Mouse (Mus musculus) intestine, embryonic 14.5 days (tissue): Measurements from ENCODE around the gene Mgme1. TPM values are rescaled to one million over a fixed set of nuclear protein-coding genes. Genes with fewer than 3 reads are reported as not detected.

Source experiments
- ATAC-seq: fragments of 200-750 bp; cut with Nextera tagmentation; replicated peaks from 2 replicates; pipeline ENCODE4 v1.8.0; 2017; ENCODE audit warnings: low read depth, moderate number of reproducible peaks, moderate TSS enrichment, moderate library complexity; ENCODE audit not compliant: low FRiP score, low TSS enrichment
- DNase-seq: peaks from one replicate; pipeline ENCODE4 v3.0.0-alpha.2; 2018; ENCODE audit warnings: low spot score
- H3K27ac ChIP-seq: fragments of 300-500 bp; sonication (generic); 2 replicates; pipeline ENCODE4 v1.5.1; 2014; ENCODE audit warnings: low read depth, mild to moderate bottlenecking, control low read depth
- H3K27me3 ChIP-seq: fragments of 300-500 bp; sonication (generic); replicated peaks from 2 replicates; pipeline ENCODE4 v1.6.1; 2014; ENCODE audit warnings: low read length, control low read depth; ENCODE audit not compliant: control insufficient read depth, insufficient read depth
- H3K36me3 ChIP-seq: fragments of 300-500 bp; sonication (generic); 2 replicates; pipeline ENCODE4 v1.6.1; 2014; ENCODE audit warnings: low read length, control low read depth; ENCODE audit not compliant: control insufficient read depth, insufficient read depth
- H3K4me1 ChIP-seq: fragments of 300-500 bp; sonication (generic); replicated peaks from 2 replicates; pipeline ENCODE4 v1.6.1; 2014; ENCODE audit warnings: low read length, control low read depth, mixed read lengths; ENCODE audit not compliant: control insufficient read depth, insufficient read depth
- H3K4me2 ChIP-seq: fragments of 300-500 bp; sonication (generic); 2 replicates; pipeline ENCODE4 v1.6.1; 2014; ENCODE audit warnings: low read length
- H3K4me3 ChIP-seq: fragments of 300-500 bp; sonication (generic); 2 replicates; pipeline ENCODE4 v1.5.1; 2014; ENCODE audit warnings: low read depth, low read length, control low read depth, mixed read lengths
- H3K9ac ChIP-seq: fragments of 300-500 bp; sonication (generic); 2 replicates; pipeline ENCODE4 v1.6.1; 2014; ENCODE audit warnings: mild to moderate bottlenecking, low read length
- H3K9me3 ChIP-seq: fragments of 300-500 bp; sonication (generic); 2 replicates; pipeline ENCODE4 v1.6.1; 2016; ENCODE audit warnings: low read length, control low read depth; ENCODE audit not compliant: control insufficient read depth
- WGBS: fragments of 180-500 bp; shearing (Covaris S2); extraction: QIAGEN DNeasy Blood & Tissue Kit; methylation state at CpG from one replicate; pipeline ENCODE4 v1.1.7; 2014; 5-methylcytosine and 5-hydroxymethylcytosine counted together
- polyA plus RNA-seq: library from polyadenylated mRNA; unstranded; fragments of >200 nt; fragmentation: Nextera tagmentation; extraction: Ambion mirVana; gene quantifications from 2 replicates; pipeline ENCODE4 v1.2.1, GENCODE M21; 2014

The Mgme1 gene
- polyA plus RNA-seq, 1 experiment from 2014 or later, result 22.9 TPM

DNA sequence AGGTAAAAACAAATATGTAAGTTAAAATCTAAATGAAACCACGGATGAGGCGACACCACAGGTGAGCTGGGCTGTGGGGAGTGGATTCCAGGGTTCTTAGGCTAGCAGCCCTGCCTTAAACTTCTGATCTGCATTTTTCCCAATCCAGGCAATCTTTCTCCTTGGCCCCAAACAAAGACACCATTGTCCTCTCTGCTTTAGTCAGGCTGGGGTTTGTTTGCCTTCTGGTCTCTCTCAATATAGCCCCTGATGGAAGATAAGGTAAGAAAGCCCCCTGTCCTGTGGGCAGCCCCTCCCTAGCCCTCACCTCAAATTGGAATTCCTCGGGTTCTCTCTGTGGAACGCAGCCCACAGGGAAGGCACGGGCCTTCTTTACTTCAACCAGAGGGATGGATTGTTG, 39.8 kb downstream of the Mgme1 start:
- Histone ChIP-seq H3K27ac (peak overlapping the region; percentile 70), H3K36me3 (no peaks in the 10 kb centered on the region), H3K9ac (no peak overlapping the region), H3K4me1 (no peaks in the 10 kb centered on the region), H3K27me3 (no peaks in the 10 kb centered on the region), H3K9me3 (no peaks in the 10 kb centered on the region), H3K4me2 (no peak overlapping the region), H3K4me3 (no peak overlapping the region)
- 40% methylated on average over 5 of the region's 5 CpGs for WGBS
- peak; percentile 64 for ATAC-seq
- no peak for DNase-seq

DNA sequence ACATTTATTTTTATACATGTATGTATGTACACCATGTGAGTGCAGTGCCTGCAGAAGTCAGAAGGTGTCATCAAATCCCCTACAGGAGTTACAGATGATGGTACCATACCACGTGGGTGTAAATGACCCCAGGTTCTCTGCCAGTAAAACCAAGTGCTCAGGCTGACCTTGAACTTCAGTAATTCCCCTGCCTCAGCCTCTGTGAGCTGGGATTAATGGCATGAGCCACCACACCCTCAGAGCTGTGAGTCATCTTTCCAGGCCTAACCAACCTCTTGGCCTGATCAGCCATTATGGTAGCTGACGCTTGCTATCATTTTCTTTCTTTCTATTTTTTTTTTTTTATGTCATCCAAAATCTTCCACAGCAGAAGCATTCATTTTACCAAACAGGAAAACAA, 40.9 kb downstream of the Mgme1 start:
- Histone ChIP-seq H3K4me2 (no peak overlapping the region), H3K27ac (no peak overlapping the region), H3K4me3 (no peak overlapping the region), H3K9ac (no peak overlapping the region), H3K9me3 (no peaks in the 10 kb centered on the region), H3K27me3 (no peaks in the 10 kb centered on the region), H3K4me1 (no peaks in the 10 kb centered on the region), H3K36me3 (no peaks in the 10 kb centered on the region)
- 85% methylated on average over 2 of the region's 2 CpGs for WGBS
- ATAC-seq, result no peak
- DNase-seq, result no peak

DNA sequence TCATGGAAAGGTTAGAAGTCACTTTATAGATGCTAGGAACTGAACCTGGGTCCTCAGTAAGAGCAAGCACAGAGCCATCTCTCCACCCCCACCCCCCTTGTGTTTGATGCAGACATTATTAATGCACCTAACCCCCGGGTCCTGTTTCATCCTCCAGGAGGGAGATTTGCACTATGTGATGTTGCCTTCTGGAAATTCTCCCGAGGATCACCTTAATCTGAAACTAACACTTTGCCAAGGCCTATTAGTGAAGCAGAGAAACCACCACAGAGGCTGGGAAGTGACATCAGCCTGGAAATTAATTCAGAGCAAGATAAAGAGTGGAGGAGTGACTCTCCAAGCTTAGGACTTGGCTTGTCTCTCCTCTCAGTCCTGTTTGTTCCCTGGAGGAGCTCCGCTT, 53.8 kb downstream of the Mgme1 start:
- no peak for DNase-seq
- 61% methylated on average over 3 of the region's 3 CpGs for WGBS

DNA sequence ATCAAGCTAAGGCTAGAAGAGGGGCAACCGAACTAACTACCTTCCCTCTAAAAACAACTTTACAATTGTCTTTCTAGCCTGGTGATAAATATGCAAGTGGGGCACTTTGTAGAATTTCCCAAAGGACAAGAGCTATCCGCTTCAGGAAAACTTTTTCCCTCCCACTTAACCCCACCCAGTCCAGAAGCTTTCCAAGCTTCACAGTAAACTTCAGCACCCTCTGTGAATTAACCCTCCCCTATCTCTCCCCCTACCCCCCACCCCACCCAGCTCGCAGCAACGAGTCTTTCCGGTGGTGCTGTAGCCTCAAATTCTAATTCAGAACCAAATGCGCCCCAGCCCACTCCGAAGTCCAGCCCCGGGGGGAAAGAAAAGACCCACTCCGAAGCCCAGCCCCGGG, 59.0 kb downstream of the Mgme1 start:
- ATAC-seq, result no peak
- H3K27ac ChIP-seq, result no peak overlapping the region
- no peaks in the 10 kb centered on the region for H3K9me3 ChIP-seq
- H3K4me2 ChIP-seq, result 0 out of 2 replicates have a peak overlapping the region, but pooled peaks have one; percentile 15
- peaks cover 19% of the 10 kb centered on the region; the same call in 1 of the 2 replicates for H3K4me1 ChIP-seq
- H3K9ac ChIP-seq, result no peak overlapping the region
- no peak for DNase-seq
- no peak overlapping the region for H3K4me3 ChIP-seq
- H3K27me3 ChIP-seq, result peaks cover 63% of the 10 kb centered on the region
- no peaks in the 10 kb centered on the region for H3K36me3 ChIP-seq
- 5% methylated on average over 6 of the region's 10 CpGs for WGBS

More for the DNA sequence above, 53.8 kb downstream of the Mgme1 start:
- Histone ChIP-seq H3K27me3 (peaks cover 11% of the 10 kb centered on the region), H3K4me2 (no peak overlapping the region), H3K9me3 (no peaks in the 10 kb centered on the region), H3K4me1 (no peaks in the 10 kb centered on the region), H3K4me3 (no peak overlapping the region), H3K36me3 (no peaks in the 10 kb centered on the region), H3K27ac (no peak overlapping the region), H3K9ac (no peak overlapping the region)
- no peak for ATAC-seq

DNA sequence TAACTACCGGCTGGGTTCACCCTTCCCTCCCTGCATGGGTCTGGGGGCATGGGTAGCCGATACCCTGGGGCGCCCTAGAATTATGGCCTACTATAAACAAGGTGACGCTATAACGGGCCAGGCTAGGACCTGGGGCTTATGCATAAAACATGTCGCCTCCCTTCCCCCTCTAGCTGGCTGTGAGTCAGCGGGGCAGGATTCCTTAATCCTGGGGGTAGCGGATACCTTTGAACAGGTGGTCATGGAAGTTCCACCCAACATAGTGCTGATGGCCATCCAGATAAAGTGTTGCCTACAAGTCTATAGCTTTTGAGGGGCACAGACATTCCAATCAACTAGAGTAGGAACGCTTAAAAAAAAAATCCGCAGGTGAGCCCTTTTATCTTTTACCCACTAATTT, 59.5 kb downstream of the Mgme1 start:
- DNase-seq (peak; percentile 52), ATAC-seq (no peak)
- H3K27ac ChIP-seq, result no peak overlapping the region
- H3K4me2 ChIP-seq, result peak overlapping the region; percentile 99; the same call in 1 of the 2 replicates
- peaks cover 68% of the 10 kb centered on the region for H3K27me3 ChIP-seq
- H3K4me1 ChIP-seq, result peaks cover 19% of the 10 kb centered on the region; the same call in 1 of the 2 replicates
- H3K4me3 ChIP-seq, result peak overlapping the region; percentile 50; the same call in 1 of the 2 replicates
- H3K36me3 ChIP-seq, result no peaks in the 10 kb centered on the region
- 4% methylated on average over 10 of the region's 10 CpGs for WGBS
- H3K9ac ChIP-seq, result no peak overlapping the region
- no peaks in the 10 kb centered on the region for H3K9me3 ChIP-seq

DNA sequence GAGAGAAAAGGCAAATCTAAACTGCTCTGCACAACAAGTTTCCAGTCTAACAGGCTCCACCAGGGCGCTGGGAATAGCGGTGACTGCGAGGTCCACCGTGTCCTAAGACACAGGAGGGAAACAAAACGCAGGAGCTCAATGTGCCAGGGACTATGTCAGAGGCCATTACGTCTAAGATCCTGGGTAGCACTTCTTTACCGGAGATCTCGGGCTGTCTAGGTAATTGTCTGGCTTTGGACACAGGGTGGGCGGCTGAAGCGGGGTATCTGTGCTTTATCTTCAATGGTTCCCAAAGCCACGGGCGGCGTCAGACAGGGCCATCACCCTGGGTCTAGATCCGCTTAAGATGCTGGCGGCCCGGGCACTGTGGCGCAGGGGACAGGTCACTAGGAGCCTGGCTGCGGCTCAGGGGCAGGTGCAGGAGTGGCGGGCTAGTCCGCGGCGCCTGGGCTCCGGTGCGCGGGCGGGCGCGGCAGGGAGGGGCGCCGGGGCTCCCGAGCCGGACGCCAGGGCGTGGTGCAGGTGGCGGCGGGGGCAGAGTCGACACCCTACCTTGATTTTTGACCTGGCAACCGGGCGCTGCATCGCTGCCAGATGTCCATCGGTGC, 60.0 kb downstream of the Mgme1 start:
- H3K27ac ChIP-seq, result no peak overlapping the region
- H3K27me3 ChIP-seq, result peaks cover 73% of the 10 kb centered on the region
- peak overlapping the region; percentile 99 for H3K4me2 ChIP-seq
- 1% methylated on average over 41 of the region's 41 CpGs for WGBS
- H3K4me1 ChIP-seq, result peaks cover 19% of the 10 kb centered on the region; the same call in 1 of the 2 replicates
- peak; percentile 71 for DNase-seq
- H3K9ac ChIP-seq, result 0 out of 2 replicates have a peak overlapping the region, but pooled peaks have one; percentile 14
- H3K9me3 ChIP-seq, result no peaks in the 10 kb centered on the region
- ATAC-seq, result peak; percentile 43; the same call in 1 of the 2 replicates
- H3K4me3 ChIP-seq, result peak overlapping the region; percentile 50
- no peaks in the 10 kb centered on the region for H3K36me3 ChIP-seq

Other genes with a start within 250 kb of the Mgme1 start
- not detected in 2 replicates for gene Banf2, start 237.6 kb upstream of the Mgme1 start, polyA plus RNA-seq
- gene Snx5, start 243 bp downstream of the Mgme1 start, polyA plus RNA-seq, result 134 and 139 TPM in 2 replicates
- 0.93 and 0.95 TPM in 2 replicates for gene Ovol2, start 61.5 kb downstream of the Mgme1 start, polyA plus RNA-seq
- gene Kat14, start 98.3 kb downstream of the Mgme1 start, polyA plus RNA-seq, result 43.8 and 43.9 TPM in 2 replicates
- gene Pet117, start 98.3 kb downstream of the Mgme1 start, polyA plus RNA-seq, result 2.2 TPM in 2 replicates